Mouse (Mus musculus) lung, embryonic 14.5 days (tissue): Measurements from ENCODE around the gene Ppm1m. TPM values are rescaled to one million over a fixed set of nuclear protein-coding genes. Genes with fewer than 3 reads are reported as not detected.

Experiments used
- ATAC-seq: fragments of 200-750 bp; cut with Nextera tagmentation; 2 replicates; pipeline ENCODE4 v1.8.0; 2017; ENCODE audit warnings: mild to moderate bottlenecking, moderate TSS enrichment, moderate library complexity; ENCODE audit not compliant: insufficient read depth
- DNase-seq: peaks from one replicate; pipeline ENCODE4 v3.0.0-alpha.2; 2015
- H3K27ac ChIP-seq: fragments of 300-500 bp; sonication (generic); 2 replicates; pipeline ENCODE4 v1.5.1; 2014; ENCODE audit warnings: low read depth, mild to moderate bottlenecking, moderate library complexity
- H3K27me3 ChIP-seq: fragments of 300-500 bp; sonication (generic); 2 replicates; pipeline ENCODE4 v1.6.1; 2014; ENCODE audit warnings: low read length, control low read depth; ENCODE audit not compliant: insufficient read depth
- H3K36me3 ChIP-seq: fragments of 300-500 bp; sonication (generic); 2 replicates; pipeline ENCODE4 v1.6.1; 2014; ENCODE audit warnings: control low read depth; ENCODE audit not compliant: insufficient read depth
- H3K4me1 ChIP-seq: fragments of 300-500 bp; sonication (generic); 2 replicates; pipeline ENCODE4 v1.6.1; 2014; ENCODE audit warnings: antibody characterized with exemption, control low read depth; ENCODE audit not compliant: insufficient read depth
- H3K4me2 ChIP-seq: fragments of 300-500 bp; sonication (generic); 2 replicates; pipeline ENCODE4 v1.6.1; 2014; ENCODE audit warnings: mild to moderate bottlenecking
- H3K4me3 ChIP-seq: fragments of 300-500 bp; sonication (generic); 2 replicates; pipeline ENCODE4 v1.5.1; 2014; ENCODE audit warnings: low read depth, low read length
- H3K9ac ChIP-seq: fragments of 300-500 bp; sonication (generic); 2 replicates; pipeline ENCODE4 v1.6.1; 2014
- H3K9me3 ChIP-seq: fragments of 300-500 bp; sonication (generic); 2 replicates; pipeline ENCODE4 v1.6.1; 2016; ENCODE audit warnings: low read depth, low read length, control low read depth
- CTCF ChIP-seq: IDR thresholded peaks from 2 replicates; pipeline ENCODE4 v1.5.1; 2016; ENCODE audit warnings: antibody characterized with exemption, low read depth
- WGBS: fragments of 180-500 bp; shearing (Covaris S2); extraction: QIAGEN DNeasy Blood & Tissue Kit; methylation state at CpG from one replicate; pipeline ENCODE4 v1.1.7; 2014; 5-methylcytosine and 5-hydroxymethylcytosine counted together
- polyA plus RNA-seq: library from polyadenylated mRNA; unstranded; fragments of >200 nt; fragmentation: Nextera tagmentation; extraction: Ambion mirVana; gene quantifications from 2 replicates; pipeline ENCODE4 v1.2.1, GENCODE M21; 2014

The Ppm1m gene
- polyA plus RNA-seq, 1 experiment from 2014 or later: 55.0 TPM

DNA sequence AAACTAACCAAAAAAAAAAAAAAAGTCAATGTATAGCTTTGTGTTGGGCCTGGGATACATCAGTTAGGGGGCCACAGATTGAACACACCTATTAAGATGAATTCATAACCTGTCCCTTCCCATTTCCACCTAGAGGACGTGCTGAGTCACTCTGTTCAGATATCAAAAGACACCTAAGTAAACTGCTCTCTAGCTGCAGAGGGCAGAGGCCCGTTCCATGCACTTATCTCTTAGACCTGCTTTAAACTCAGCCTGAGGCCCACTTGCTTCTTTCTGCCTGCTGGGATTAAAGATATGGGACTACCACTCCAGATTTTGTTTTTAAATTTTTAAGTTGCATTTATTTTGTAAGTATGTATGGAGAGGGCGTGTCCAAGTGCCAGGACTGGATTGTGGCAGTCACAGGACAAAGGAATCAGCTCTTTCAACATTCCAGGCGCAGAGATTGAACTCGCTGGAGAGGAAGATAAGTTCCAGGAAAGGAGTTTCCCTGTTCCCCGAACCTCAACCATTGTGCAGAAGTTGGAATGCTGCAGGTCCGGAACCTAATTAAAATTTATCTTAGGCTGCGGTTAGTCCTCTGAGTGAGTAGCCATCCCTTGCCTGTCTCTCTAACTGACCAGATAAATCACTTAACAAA, 28.4 kb upstream of the Ppm1m start:
- peaks cover 8% of the 10 kb centered on the region for H3K36me3 ChIP-seq
- H3K27me3 ChIP-seq: peaks cover 10% of the 10 kb centered on the region; the same call in 1 of the 2 replicates
- H3K27ac ChIP-seq: no peak overlapping the region
- no peak overlapping the region for H3K4me3 ChIP-seq
- no peak for ATAC-seq
- no peak for TF ChIP-seq CTCF
- no peak overlapping the region for H3K4me2 ChIP-seq
- DNase-seq: no peak
- no peaks in the 10 kb centered on the region for H3K9me3 ChIP-seq
- peaks cover 6% of the 10 kb centered on the region for H3K4me1 ChIP-seq
- WGBS: 49% methylated on average over 8 of the region's 8 CpGs
- H3K9ac ChIP-seq: no peak overlapping the region

DNA sequence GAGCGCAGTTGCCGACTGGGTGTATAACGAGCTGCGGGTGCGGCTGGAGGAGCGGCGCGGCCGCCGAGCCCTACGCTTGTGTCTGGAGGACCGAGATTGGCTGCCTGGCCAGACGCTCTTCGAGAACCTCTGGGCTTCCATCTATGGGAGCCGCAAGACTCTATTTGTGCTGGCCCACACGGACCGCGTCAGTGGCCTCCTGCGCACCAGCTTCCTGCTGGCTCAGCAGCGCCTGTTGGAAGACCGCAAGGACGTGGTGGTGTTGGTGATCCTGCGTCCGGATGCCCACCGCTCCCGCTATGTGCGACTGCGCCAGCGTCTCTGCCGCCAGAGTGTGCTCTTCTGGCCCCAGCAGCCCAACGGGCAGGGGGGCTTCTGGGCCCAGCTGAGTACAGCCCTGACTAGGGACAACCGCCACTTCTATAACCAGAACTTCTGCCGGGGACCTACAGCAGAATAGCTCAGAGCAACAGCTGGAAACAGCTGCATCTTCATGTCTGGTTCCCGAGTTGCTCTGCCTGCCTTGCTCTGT, 26.7 kb upstream of the Ppm1m start:
- Histone ChIP-seq H3K9me3 (no peaks in the 10 kb centered on the region), H3K27me3 (peaks cover 10% of the 10 kb centered on the region; the same call in 1 of the 2 replicates), H3K9ac (peak overlapping the region; percentile 44), H3K27ac (peak overlapping the region; percentile 2; the same call in 1 of the 2 replicates), H3K4me3 (peak overlapping the region; percentile 36), H3K4me1 (peaks cover 6% of the 10 kb centered on the region), H3K36me3 (no peaks in the 10 kb centered on the region), H3K4me2 (peak overlapping the region; percentile 68)
- DNase-seq (peak; percentile 78), ATAC-seq (peak; percentile 89)
- WGBS: 5% methylated on average over 34 of the region's 34 CpGs
- peak; percentile 64 for TF ChIP-seq CTCF

DNA sequence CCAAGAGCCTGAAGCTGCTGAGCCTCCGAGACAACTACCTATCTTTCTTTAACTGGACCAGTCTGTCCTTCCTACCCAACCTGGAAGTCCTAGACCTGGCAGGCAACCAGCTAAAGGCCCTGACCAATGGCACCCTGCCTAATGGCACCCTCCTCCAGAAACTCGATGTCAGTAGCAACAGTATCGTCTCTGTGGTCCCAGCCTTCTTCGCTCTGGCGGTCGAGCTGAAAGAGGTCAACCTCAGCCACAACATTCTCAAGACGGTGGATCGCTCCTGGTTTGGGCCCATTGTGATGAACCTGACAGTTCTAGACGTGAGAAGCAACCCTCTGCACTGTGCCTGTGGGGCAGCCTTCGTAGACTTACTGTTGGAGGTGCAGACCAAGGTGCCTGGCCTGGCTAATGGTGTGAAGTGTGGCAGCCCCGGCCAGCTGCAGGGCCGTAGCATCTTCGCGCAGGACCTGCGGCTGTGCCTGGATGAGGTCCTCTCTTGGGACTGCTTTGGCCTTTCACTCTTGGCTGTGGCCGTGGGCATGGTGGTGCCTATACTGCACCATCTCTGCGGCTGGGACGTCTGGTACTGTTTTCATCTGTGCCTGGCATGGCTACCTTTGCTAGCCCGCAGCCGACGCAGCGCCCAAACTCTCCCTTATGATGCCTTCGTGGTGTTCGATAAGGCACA, 26.1 kb upstream of the Ppm1m start:
- WGBS: 55% methylated on average over 24 of the region's 24 CpGs
- ATAC-seq: peak; percentile 19
- Histone ChIP-seq H3K27ac (no peak overlapping the region; the same call in 1 of the 2 replicates), H3K27me3 (peaks cover 10% of the 10 kb centered on the region; the same call in 1 of the 2 replicates), H3K9ac (peak overlapping the region; percentile 44), H3K4me2 (peak overlapping the region; percentile 68), H3K36me3 (no peaks in the 10 kb centered on the region), H3K4me3 (peak overlapping the region; percentile 36), H3K9me3 (no peaks in the 10 kb centered on the region), H3K4me1 (peaks cover 6% of the 10 kb centered on the region)
- TF ChIP-seq CTCF: no peak
- DNase-seq: no peak

DNA sequence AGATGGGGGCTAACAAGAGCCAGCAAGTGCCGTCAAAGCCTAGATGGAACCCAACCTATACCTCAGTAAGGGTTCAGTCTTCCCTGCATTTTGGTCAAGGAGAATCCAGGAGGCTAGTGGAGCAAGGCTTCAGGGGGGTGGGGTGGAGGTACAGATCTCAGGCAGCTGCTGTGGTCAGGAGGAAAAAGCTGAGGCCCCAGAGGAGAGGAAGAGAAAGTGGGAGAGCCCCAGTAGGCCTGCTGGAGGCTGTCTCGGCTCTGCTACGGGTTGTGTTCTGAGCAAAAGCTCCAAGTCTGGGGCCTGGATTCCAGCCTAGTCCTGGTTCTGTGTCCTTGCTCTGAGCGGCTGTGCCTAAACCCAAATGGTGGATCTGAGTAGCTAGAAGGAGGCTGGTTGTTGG, 23.4 kb upstream of the Ppm1m start:
- ATAC-seq: no peak
- DNase-seq: no peak
- H3K27ac ChIP-seq: no peak overlapping the region
- 76% methylated on average over 4 of the region's 4 CpGs for whole genome bisulfite sequencing
- H3K27me3 ChIP-seq: peaks cover 10% of the 10 kb centered on the region; the same call in 1 of the 2 replicates
- no peak overlapping the region for H3K4me3 ChIP-seq
- H3K4me2 ChIP-seq: no peak overlapping the region
- peaks cover 6% of the 10 kb centered on the region for H3K4me1 ChIP-seq
- no peak for TF ChIP-seq CTCF
- no peaks in the 10 kb centered on the region for H3K9me3 ChIP-seq
- H3K9ac ChIP-seq: no peak overlapping the region
- no peaks in the 10 kb centered on the region for H3K36me3 ChIP-seq

DNA sequence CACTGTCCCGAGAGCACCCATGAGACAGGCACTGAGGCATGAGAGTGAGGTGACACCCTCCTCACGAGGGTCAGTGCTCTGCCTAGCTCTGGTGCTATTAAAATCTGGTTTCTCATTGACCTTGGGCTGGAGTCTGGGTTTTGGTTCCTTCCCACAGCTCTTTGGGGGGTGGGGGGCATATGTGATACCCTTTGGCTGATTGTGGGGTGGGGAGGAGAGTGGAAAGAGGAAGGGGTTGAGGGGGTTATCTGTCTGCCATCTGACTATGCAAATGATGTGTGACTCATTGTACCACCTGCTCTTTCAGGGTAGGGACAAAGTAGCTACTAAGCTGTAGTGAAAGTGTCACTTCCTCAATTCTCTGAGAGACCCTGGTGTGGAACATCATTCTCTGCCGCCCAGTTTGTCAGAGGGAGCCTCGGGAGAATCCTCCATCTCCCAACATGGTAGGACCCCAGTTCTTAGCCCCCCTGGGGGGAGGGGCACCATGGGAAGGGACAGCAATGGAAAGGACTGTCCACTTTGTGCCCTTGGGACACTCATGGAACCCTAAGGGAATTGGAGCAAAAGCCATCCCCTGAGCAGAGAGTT, 22.8 kb upstream of the Ppm1m start, which contains the start of gene Tlr9:
Tlr9 (plus strand) TSS at position 338 of the 591 bp plus-strand sequence.
- Histone ChIP-seq H3K9ac (no peak within 1 kb of the TSS), H3K4me1 (peaks cover 6% of the 10 kb centered on the region), H3K27ac (no peak within 1 kb of the TSS), H3K9me3 (no peaks in the 10 kb centered on the region), H3K27me3 (peaks cover 10% of the 10 kb centered on the region; the same call in 1 of the 2 replicates), H3K4me3 (no peak within 1 kb of the TSS), H3K36me3 (no peaks in the 10 kb centered on the region), H3K4me2 (no peak within 1 kb of the TSS)
- ATAC-seq: no peak
- no peak for DNase-seq
- TF ChIP-seq CTCF: no peak
- 71% methylated on average over 4 of the region's 4 CpGs for WGBS

DNA sequence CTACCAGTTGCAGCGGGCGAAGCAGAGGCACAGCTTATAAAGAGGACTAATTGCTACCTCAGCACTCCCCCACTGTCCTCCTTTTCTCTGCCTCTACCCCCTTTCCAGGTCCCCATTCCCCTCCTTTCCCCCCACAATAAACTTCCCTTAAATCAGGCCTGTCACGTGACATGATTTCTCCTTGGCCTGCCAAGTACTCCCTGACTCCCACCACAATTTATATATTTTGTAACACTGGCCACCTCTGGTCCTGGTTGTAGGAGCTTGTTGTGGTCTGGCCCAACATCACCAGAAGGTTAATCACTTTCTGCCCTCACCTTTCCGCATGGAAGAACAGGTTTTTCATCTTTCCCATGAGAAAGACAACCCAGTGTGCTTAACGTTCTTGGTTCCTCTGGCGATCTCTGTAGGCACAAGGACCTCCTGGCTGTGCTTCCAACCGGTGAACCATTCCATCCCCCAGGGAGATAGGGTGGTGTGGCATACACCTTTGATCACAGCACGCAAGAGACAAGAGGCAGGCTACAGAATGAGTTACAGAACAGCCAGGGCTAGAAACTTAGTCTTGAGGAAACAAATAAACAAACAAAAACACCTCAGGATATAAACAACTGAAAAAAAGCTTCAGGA, 21.5 kb upstream of the Ppm1m start:
- peaks cover 10% of the 10 kb centered on the region; the same call in 1 of the 2 replicates for H3K27me3 ChIP-seq
- WGBS: 56% methylated on average over 8 of the region's 8 CpGs
- ATAC-seq: no peak

More for the DNA sequence above, 21.5 kb upstream of the Ppm1m start:
- no peaks in the 10 kb centered on the region for H3K36me3 ChIP-seq
- no peak overlapping the region for H3K4me3 ChIP-seq
- no peak overlapping the region for H3K9ac ChIP-seq
- H3K4me2 ChIP-seq: no peak overlapping the region
- no peak overlapping the region for H3K27ac ChIP-seq
- peaks cover 6% of the 10 kb centered on the region for H3K4me1 ChIP-seq
- no peak for TF ChIP-seq CTCF
- H3K9me3 ChIP-seq: no peaks in the 10 kb centered on the region
- DNase-seq: no peak
